Mouse (Mus musculus) layer of hippocampus, adult 9-11 months (tissue): Measurements from ENCODE around the gene Pax5.

Source experiments
- DNase-seq: peaks from one replicate; pipeline ENCODE4 v3.0.0; 2022

Pax5 gene

DNA sequence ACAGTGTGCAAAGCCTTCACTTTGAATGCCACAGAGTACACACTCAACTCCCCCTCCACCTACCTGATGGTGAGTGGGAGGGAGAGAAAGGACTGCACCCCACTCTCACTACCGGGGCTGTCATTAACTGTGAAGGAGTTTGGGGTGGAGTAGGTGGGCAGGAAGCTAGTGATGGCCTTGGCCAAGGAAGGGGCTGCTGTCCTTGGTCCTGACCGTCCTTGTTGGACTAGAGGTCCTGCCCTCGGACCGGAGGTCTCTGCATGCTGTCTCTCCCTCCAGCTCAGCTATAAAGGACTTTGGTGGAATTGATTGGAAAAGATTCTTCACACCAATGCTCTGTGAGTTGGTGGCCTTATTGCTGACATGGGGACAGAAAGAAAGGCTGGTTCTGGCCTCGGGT is 131.7 kb downstream of the Pax5 start:
- DNase-seq, result no peak

DNA sequence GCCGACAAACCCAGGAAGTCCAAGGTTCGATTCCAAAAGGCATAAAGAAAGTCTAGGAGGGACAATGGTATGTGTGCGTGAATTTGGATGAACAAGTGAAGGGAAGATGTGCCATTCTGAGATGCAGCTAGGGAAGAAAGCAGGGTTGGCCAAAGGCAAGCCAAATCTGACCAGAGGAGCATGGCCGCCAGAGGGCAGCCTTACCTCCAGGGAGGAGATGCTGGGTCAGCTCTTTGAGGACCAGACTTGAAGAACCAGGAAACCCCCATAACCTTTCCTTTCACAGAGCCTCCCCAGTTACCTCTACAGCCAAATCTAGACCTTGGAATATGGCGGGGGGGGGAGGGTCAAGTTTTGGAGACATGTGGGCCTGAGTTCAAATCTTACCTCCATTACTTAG is 133.0 kb downstream of the Pax5 start:
- DNase-seq, result no peak

- DNase-seq, result no peak
These were observed 133.5 kb downstream of the Pax5 start for GRCm38 (mm10) chr4:44576786-44577185.

- DNase-seq, result no peak
These were observed 137.3 kb downstream of the Pax5 start for GRCm38 (mm10) chr4:44573017-44573416.

DNA sequence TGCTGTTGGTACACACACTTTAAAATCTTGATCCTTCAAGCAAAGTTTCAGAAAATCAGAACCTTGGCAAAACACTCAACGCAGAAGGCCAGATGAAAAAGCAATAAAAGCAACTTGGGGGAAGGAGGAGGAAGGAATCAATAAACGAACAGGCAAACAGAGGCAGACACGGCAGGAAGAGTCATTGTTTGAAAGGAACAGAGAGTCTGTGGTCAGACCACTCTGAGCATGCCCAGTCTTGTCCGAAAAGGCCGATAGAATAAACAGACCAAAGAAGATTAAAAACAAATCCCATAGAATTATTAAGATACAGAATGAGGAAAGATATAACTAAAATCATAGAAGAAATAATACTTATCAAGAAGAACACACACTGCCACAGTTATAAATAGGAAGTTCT is 137.9 kb downstream of the Pax5 start:
- no peak for DNase-seq

- no peak for DNase-seq
These were observed 141.1 kb downstream of the Pax5 start for GRCm38 (mm10) chr4:44569138-44569537.

- DNase-seq, result no peak
These were observed 141.6 kb downstream of the Pax5 start for GRCm38 (mm10) chr4:44568666-44569065.

GRCm38 (mm10) chr4:44566401-44566800 is 143.9 kb downstream of the Pax5 start:
- no peak for DNase-seq

- no peak for DNase-seq
These were observed 144.9 kb downstream of the Pax5 start for GRCm38 (mm10) chr4:44565126-44566082.

DNA sequence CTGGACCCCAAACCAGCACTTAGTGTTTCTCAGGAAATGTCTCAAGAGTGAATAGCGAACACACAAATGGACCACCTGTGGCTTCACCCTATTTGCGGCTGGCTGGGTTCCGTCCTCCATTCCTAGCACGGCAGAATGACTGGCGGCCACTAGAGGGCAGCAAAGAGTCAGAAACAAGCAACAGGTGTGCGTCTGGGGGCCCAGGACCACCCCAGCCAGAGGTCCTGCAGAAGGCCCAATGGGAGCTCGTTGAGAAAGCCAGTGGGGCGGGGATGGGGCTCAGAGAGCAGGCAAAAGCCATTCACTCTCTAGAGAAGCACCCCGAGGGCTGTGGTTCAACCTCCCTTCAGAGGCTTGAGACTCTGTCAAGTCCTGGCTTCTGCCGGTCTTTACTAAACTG is 145.7 kb downstream of the Pax5 start:
- peak; percentile 70 for DNase-seq

- DNase-seq, result no peak
These were observed 149.3 kb downstream of the Pax5 start for GRCm38 (mm10) chr4:44560956-44561355.

DNA sequence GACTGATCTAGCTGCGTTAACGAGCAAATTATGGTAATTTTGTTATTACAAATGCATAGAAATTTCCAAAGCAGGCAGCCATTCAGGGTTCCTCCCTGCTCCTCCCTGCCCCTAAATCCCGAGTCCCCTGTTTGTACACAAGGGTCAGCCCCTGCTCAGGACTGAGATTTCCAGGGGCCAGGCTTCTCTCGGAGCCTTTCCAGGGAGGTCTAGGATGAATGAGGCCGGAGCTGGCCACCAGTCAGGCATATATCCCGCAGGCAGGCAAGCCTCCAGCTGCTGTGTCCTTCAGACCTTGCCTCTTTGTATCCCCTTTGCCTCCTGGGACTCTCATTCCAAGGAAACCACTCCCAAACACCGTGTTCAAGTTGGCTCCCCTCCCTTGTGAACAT is 151.7 kb downstream of the Pax5 start:
- DNase-seq, result no peak

GRCm38 (mm10) chr4:44557815-44558563 is 152.3 kb downstream of the Pax5 start:
- no peak for DNase-seq

GRCm38 (mm10) chr4:44556586-44557281 is 153.6 kb downstream of the Pax5 start:
- no peak for DNase-seq

GRCm38 (mm10) chr4:44555576-44555975 is 154.7 kb downstream of the Pax5 start:
- no peak for DNase-seq

DNA sequence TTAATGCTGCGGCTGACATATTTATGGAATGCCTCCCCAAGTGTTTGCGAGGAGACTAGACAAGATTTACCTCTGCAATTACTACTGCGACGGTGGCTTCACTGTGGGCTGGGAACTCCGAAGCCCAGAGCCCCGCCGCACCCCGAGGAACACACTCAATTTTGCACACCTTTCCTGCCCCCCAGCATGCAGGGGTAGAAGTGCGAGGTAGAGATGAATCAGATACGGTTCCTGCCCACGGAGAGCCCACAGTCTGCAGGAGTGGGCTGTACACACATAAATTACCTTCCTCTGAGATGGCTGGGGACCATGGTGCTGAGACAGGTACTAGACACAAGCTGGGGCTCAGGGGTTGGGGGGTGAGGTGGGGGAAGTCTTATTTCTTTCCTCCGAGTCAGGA is 158.8 kb downstream of the Pax5 start:
- DNase-seq, result no peak

DNA sequence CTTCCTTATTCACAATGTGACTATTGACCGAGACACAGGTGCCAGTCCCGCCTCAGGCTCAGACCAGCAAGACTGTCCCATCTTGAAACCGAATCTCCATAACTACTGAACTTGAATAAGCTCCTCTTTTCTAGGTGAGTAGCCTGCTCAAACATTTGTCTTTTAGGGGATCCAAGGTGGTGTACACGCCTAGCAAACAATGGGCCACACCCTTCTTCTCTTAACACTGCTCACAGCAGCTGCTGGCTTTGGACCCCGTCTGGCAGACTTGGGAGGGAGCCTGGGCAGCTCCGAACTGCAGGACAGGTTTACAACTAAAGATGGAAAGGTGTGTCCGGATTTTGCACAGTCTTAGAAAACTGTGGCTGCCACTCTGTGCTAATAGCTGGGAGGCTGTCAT is 161.3 kb downstream of the Pax5 start:
- no peak for DNase-seq

- DNase-seq, result no peak
These were observed 164.6 kb downstream of the Pax5 start for GRCm38 (mm10) chr4:44545669-44546068.

DNA sequence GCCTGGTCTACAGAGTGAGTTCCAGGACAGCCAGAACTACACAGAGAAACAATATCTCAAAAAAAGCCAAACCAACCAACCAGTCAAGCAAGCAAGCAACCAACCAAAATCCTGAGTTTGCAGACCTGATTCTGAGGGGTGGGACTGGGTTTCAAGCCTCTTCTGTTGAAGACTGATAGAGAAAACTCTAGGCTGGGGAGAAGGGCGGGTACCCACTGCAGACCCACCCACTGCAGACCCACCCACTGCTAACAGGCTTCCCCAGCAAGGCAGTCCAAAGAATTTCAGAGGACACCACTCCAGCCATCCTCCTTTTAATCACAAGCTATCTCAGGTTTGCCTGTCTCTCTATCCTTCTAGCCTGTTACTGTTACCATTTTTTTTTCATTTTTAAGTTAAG is 165.8 kb downstream of the Pax5 start:
- no peak for DNase-seq

- no peak for DNase-seq
These were observed 166.4 kb downstream of the Pax5 start for GRCm38 (mm10) chr4:44543880-44544279.

DNA sequence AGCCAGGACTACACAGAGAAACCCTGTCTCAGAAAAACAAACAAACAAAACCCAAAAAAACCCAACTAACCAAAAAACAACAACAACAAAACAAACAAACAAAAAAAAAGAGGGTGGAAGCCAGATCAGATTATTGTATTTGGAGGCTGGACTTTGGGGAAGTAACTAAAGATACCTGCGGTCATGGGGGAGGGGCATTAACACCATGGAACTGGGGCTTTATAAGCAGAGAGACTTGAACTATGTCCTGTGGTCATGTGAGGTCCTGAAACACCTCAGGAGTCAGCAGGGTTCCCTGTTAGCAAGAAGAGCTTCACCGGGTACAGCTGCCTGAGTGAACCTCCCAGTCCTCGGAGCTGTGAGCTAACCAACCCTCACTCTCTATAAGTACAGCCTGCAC is 168.2 kb downstream of the Pax5 start:
- DNase-seq, result no peak

GRCm38 (mm10) chr4:44538488-44538887 is 171.8 kb downstream of the Pax5 start:
- no peak for DNase-seq

DNA sequence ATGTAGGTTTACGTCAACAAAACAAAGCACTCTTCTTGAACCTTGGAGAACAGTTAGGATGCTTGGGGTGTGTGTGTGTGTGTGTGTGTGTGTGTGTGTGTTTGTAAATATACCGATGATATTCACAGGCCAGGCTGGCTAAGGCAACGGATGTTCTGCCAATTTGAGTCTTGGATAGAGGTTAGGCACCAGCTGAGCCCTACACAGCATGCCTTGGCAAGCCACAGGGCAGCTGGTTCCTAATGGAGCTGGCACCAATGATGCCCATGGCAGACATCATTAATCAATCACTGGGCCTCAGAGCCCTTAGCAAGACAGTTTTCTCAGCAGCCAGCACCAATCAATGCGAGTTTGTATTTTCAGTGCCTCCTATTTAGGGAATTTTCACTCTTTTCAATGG is 173.5 kb downstream of the Pax5 start:
- peak; percentile 11 for DNase-seq

DNA sequence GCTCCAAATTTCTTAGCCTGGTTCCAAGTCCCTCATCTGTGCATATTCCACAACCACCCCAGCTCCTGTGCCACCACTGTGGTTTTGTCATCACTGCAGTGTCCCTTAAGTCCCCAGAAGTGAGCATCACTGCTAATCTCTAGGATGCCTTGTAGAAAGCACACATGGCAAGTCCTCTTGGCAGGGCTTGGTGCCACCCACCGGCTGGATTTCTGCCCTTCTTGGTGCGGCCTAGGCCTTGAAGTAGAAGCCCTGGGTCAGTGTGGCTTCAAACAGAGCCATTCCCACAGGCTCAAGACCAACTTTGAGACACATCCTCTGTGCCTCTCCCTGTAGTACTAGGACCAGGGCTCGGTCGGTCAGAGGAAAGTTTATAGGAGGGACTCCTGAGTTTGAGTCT is 174.6 kb downstream of the Pax5 start:
- no peak for DNase-seq
